Mouse (Mus musculus): ENCODE results near the gene Ppfibp2. TPM values are rescaled to one million over a fixed set of nuclear protein-coding genes. Genes with fewer than 3 reads are reported as not detected.

Ppfibp2 gene
- polyA plus RNA-seq, 1 experiment from 2014 or later, result 7.1 TPM

- 80% methylated on average over 3 of the region's 3 CpGs for WGBS
- Histone ChIP-seq H3K27me3 (ENCODE audit: insufficient read depth, low read length) (no peaks in the 10 kb centered on the region), H3K27ac (ENCODE audit: low read length) (no peak overlapping the region), H3K36me3 (ENCODE audit: insufficient read depth, low read length) (no peaks in the 10 kb centered on the region), H3K4me1 (ENCODE audit: insufficient read depth, low read length) (0 out of 2 replicates have a peak, but pooled peaks cover 3% of the 10 kb centered on the region), H3K9ac (replicated peaks; ENCODE audit: low read length) (no peak overlapping the region), H3K9me3 (ENCODE audit: low read length) (no peaks in the 10 kb centered on the region), H3K4me2 (replicated peaks; ENCODE audit: low read depth, low read length) (no peak overlapping the region), H3K4me3 (ENCODE audit: low read length) (no peak overlapping the region)
- ATAC-seq (ENCODE audit: low FRiP score, low TSS enrichment), result no peak
Observed at GRCm38 (mm10) chr7:107675224-107675623, 80.2 kb downstream of the Ppfibp2 start.

GRCm38 (mm10) chr7:107680151-107680852 lies 85.3 kb downstream of the Ppfibp2 start:
- Histone ChIP-seq H3K4me2 (replicated peaks; ENCODE audit: low read depth, low read length) (no peak overlapping the region), H3K36me3 (ENCODE audit: insufficient read depth, low read length) (no peaks in the 10 kb centered on the region), H3K9ac (replicated peaks; ENCODE audit: low read length) (no peak overlapping the region), H3K4me1 (ENCODE audit: insufficient read depth, low read length) (peaks cover 7% of the 10 kb centered on the region; the same call in 1 of the 2 replicates), H3K9me3 (ENCODE audit: low read length) (no peaks in the 10 kb centered on the region), H3K27ac (ENCODE audit: low read length) (no peak overlapping the region), H3K4me3 (ENCODE audit: low read length) (no peak overlapping the region), H3K27me3 (ENCODE audit: insufficient read depth, low read length) (no peaks in the 10 kb centered on the region)
- ATAC-seq (ENCODE audit: low FRiP score, low TSS enrichment), result no peak
- WGBS, result 51% methylated on average over 6 of the region's 6 CpGs

GRCm38 (mm10) chr7:107681306-107681705 lies 86.3 kb downstream of the Ppfibp2 start:
- no peak for ATAC-seq (ENCODE audit: low FRiP score, low TSS enrichment)
- no peaks in the 10 kb centered on the region for H3K36me3 ChIP-seq (ENCODE audit: insufficient read depth, low read length)
- H3K9me3 ChIP-seq (ENCODE audit: low read length), result no peaks in the 10 kb centered on the region
- peaks cover 8% of the 10 kb centered on the region; the same call in 1 of the 2 replicates for H3K4me1 ChIP-seq (ENCODE audit: insufficient read depth, low read length)
- H3K4me2 ChIP-seq (replicated peaks; ENCODE audit: low read depth, low read length), result no peak overlapping the region
- H3K27me3 ChIP-seq (ENCODE audit: insufficient read depth, low read length), result no peaks in the 10 kb centered on the region
- H3K9ac ChIP-seq (replicated peaks; ENCODE audit: low read length), result no peak overlapping the region
- H3K4me3 ChIP-seq (ENCODE audit: low read length), result no peak overlapping the region
- H3K27ac ChIP-seq (ENCODE audit: low read length), result no peak overlapping the region
- 55% methylated on average over 2 of the region's 2 CpGs for WGBS

- H3K4me3 ChIP-seq (ENCODE audit: low read length), result no peak overlapping the region
- peaks cover 8% of the 10 kb centered on the region; the same call in 1 of the 2 replicates for H3K4me1 ChIP-seq (ENCODE audit: insufficient read depth, low read length)
- H3K27me3 ChIP-seq (ENCODE audit: insufficient read depth, low read length), result no peaks in the 10 kb centered on the region
- no peak overlapping the region for H3K9ac ChIP-seq (replicated peaks; ENCODE audit: low read length)
- no peaks in the 10 kb centered on the region for H3K9me3 ChIP-seq (ENCODE audit: low read length)
- WGBS, result 56% methylated on average over 4 of the region's 4 CpGs
- H3K4me2 ChIP-seq (replicated peaks; ENCODE audit: low read depth, low read length), result no peak overlapping the region
- ATAC-seq (ENCODE audit: low FRiP score, low TSS enrichment), result 0 out of 2 replicates have a peak, but pooled peaks have one; percentile 29
- no peaks in the 10 kb centered on the region for H3K36me3 ChIP-seq (ENCODE audit: insufficient read depth, low read length)
- H3K27ac ChIP-seq (ENCODE audit: low read length), result no peak overlapping the region
Observed at GRCm38 (mm10) chr7:107683162-107683561, 88.2 kb downstream of the Ppfibp2 start.

GRCm38 (mm10) chr7:107683622-107684021 lies 88.6 kb downstream of the Ppfibp2 start:
- no peak for ATAC-seq (ENCODE audit: low FRiP score, low TSS enrichment)
- Histone ChIP-seq H3K4me2 (replicated peaks; ENCODE audit: low read depth, low read length) (no peak overlapping the region), H3K4me3 (ENCODE audit: low read length) (no peak overlapping the region), H3K27me3 (ENCODE audit: insufficient read depth, low read length) (no peaks in the 10 kb centered on the region), H3K27ac (ENCODE audit: low read length) (no peak overlapping the region), H3K36me3 (ENCODE audit: insufficient read depth, low read length) (no peaks in the 10 kb centered on the region), H3K4me1 (ENCODE audit: insufficient read depth, low read length) (peaks cover 8% of the 10 kb centered on the region; the same call in 1 of the 2 replicates), H3K9ac (replicated peaks; ENCODE audit: low read length) (no peak overlapping the region), H3K9me3 (ENCODE audit: low read length) (no peaks in the 10 kb centered on the region)
- 76% methylated on average over 3 of the region's 3 CpGs for WGBS

- Histone ChIP-seq H3K9me3 (ENCODE audit: low read length) (no peaks in the 10 kb centered on the region), H3K4me2 (replicated peaks; ENCODE audit: low read depth, low read length) (no peak overlapping the region), H3K36me3 (ENCODE audit: insufficient read depth, low read length) (no peaks in the 10 kb centered on the region), H3K4me3 (ENCODE audit: low read length) (no peak overlapping the region), H3K4me1 (ENCODE audit: insufficient read depth, low read length) (peaks cover 10% of the 10 kb centered on the region), H3K27ac (ENCODE audit: low read length) (peak overlapping the region; percentile 40; the same call in 1 of the 2 replicates), H3K9ac (replicated peaks; ENCODE audit: low read length) (no peak overlapping the region), H3K27me3 (ENCODE audit: insufficient read depth, low read length) (no peaks in the 10 kb centered on the region)
- WGBS, result 79% methylated on average over 8 of the region's 8 CpGs
- no peak for ATAC-seq (ENCODE audit: low FRiP score, low TSS enrichment)
Observed at GRCm38 (mm10) chr7:107685238-107685954, 90.4 kb downstream of the Ppfibp2 start.

GRCm38 (mm10) chr7:107685955-107686285 lies 90.9 kb downstream of the Ppfibp2 start:
- no peak overlapping the region for H3K9ac ChIP-seq (replicated peaks; ENCODE audit: low read length)
- peak; percentile 62; the same call in 1 of the 2 replicates for ATAC-seq (ENCODE audit: low FRiP score, low TSS enrichment)
- no peak overlapping the region for H3K4me2 ChIP-seq (replicated peaks; ENCODE audit: low read depth, low read length)
- H3K27ac ChIP-seq (ENCODE audit: low read length), result peak overlapping the region; percentile 40; the same call in 1 of the 2 replicates
- peaks cover 11% of the 10 kb centered on the region for H3K4me1 ChIP-seq (ENCODE audit: insufficient read depth, low read length)
- no peaks in the 10 kb centered on the region for H3K9me3 ChIP-seq (ENCODE audit: low read length)
- H3K36me3 ChIP-seq (ENCODE audit: insufficient read depth, low read length), result no peaks in the 10 kb centered on the region
- H3K27me3 ChIP-seq (ENCODE audit: insufficient read depth, low read length), result no peaks in the 10 kb centered on the region
- WGBS, result 87% methylated on average over 7 of the region's 7 CpGs
- no peak overlapping the region for H3K4me3 ChIP-seq (ENCODE audit: low read length)

GRCm38 (mm10) chr7:107687412-107687811 lies 92.4 kb downstream of the Ppfibp2 start:
- Histone ChIP-seq H3K4me3 (ENCODE audit: low read length) (no peak overlapping the region), H3K4me1 (ENCODE audit: insufficient read depth, low read length) (peaks cover 25% of the 10 kb centered on the region), H3K27ac (ENCODE audit: low read length) (no peak overlapping the region), H3K36me3 (ENCODE audit: insufficient read depth, low read length) (no peaks in the 10 kb centered on the region), H3K9me3 (ENCODE audit: low read length) (no peaks in the 10 kb centered on the region), H3K9ac (replicated peaks; ENCODE audit: low read length) (no peak overlapping the region), H3K27me3 (ENCODE audit: insufficient read depth, low read length) (no peaks in the 10 kb centered on the region), H3K4me2 (replicated peaks; ENCODE audit: low read depth, low read length) (no peak overlapping the region)
- ATAC-seq (ENCODE audit: low FRiP score, low TSS enrichment), result no peak
- 12% methylated on average over 3 of the region's 3 CpGs for WGBS

- WGBS, result 80% methylated on average over 4 of the region's 4 CpGs
- no peak for ATAC-seq (ENCODE audit: low FRiP score, low TSS enrichment)
- Histone ChIP-seq H3K4me2 (replicated peaks; ENCODE audit: low read depth, low read length) (no peak overlapping the region), H3K27me3 (ENCODE audit: insufficient read depth, low read length) (no peaks in the 10 kb centered on the region), H3K27ac (ENCODE audit: low read length) (no peak overlapping the region), H3K9ac (replicated peaks; ENCODE audit: low read length) (no peak overlapping the region), H3K36me3 (ENCODE audit: insufficient read depth, low read length) (no peaks in the 10 kb centered on the region), H3K9me3 (ENCODE audit: low read length) (no peaks in the 10 kb centered on the region), H3K4me3 (ENCODE audit: low read length) (no peak overlapping the region), H3K4me1 (ENCODE audit: insufficient read depth, low read length) (peaks cover 29% of the 10 kb centered on the region)
Observed at GRCm38 (mm10) chr7:107688040-107688439, 93.0 kb downstream of the Ppfibp2 start.
